Mouse (Mus musculus) stomach, postnatal 0 days (tissue): ENCODE results near the gene Mllt3.

ENCODE experiments used
- CTCF ChIP-seq: IDR thresholded peaks from 2 replicates; pipeline ENCODE4 v1.5.1; 2016; ENCODE audit warnings: antibody characterized with exemption, low read depth, mild to moderate bottlenecking, moderate library complexity
- EP300 ChIP-seq: optimal IDR thresholded peaks from 2 replicates; pipeline ENCODE3; 2016; ENCODE audit warnings: antibody characterized with exemption

GRCm38 (mm10) chr4:88033216-88033653 is at the start of gene Mllt3:
- TF ChIP-seq CTCF, result peak; percentile 43
- TF ChIP-seq EP300, result no peak
